11 mouse cellular contexts compared by ENCODE assay signal in genomic region chr8:37042761-37043160, GRCm38 (mm10). TPM values are rescaled to one million over a fixed set of nuclear protein-coding genes. Genes with fewer than 3 reads are reported as not detected.
"Had no signal": no experiment of that assay in that cellular context is flagged by ENCODE, and none has a peak within 500 bp of the region (broad histone marks: within the 10 kb centered on the region; RNA-seq: fewer than 3 reads in every experiment).

No protein-coding gene starts in this region.

- H3K27me3 ChIP-seq: limb, embryonic 12.5 days; liver, embryonic 13.5 days; midbrain, embryonic 13.5 days had no signal

- H3K9ac ChIP-seq: limb, embryonic 12.5 days; liver, embryonic 13.5 days; liver, postnatal 0 days; midbrain, embryonic 13.5 days had no signal

- H3K36me3 ChIP-seq: limb, embryonic 12.5 days; liver, embryonic 13.5 days; midbrain, embryonic 13.5 days had no signal

- H3K4me3 ChIP-seq: left cerebral cortex, adult 2 months; limb, embryonic 12.5 days; liver, embryonic 13.5 days; midbrain, embryonic 13.5 days had no signal

- H3K27ac ChIP-seq: left cerebral cortex, adult 2 months; limb, embryonic 12.5 days; liver, embryonic 13.5 days; midbrain, embryonic 13.5 days had no signal

- DNase-seq: kidney, postnatal 10 days; liver; liver, embryonic 13.5 days; liver, postnatal 0 days; right cerebral cortex, adult 18-20 months; right cerebral cortex, postnatal 25 days; thymus, postnatal 4 days had no signal

- H3K4me1 ChIP-seq: limb, embryonic 12.5 days; liver, embryonic 13.5 days; midbrain, embryonic 13.5 days had no signal

- H3K9me3 ChIP-seq: limb, embryonic 12.5 days; liver, embryonic 13.5 days; midbrain, embryonic 13.5 days had no signal

- H3K4me2 ChIP-seq: limb, embryonic 12.5 days; liver, embryonic 13.5 days; midbrain, embryonic 13.5 days had no signal

- ATAC-seq: liver, postnatal 0 days; midbrain, embryonic 13.5 days had no signal

RNA-seq across cellular contexts. Expression of gene AI429214, which starts 49.4 kb away (rescaled TPM):
- polyA plus RNA-seq: small intestine, adult 2 months had no signal
